Mouse (Mus musculus): ENCODE data around the gene Slc25a28. TPM values are rescaled to one million over a fixed set of nuclear protein-coding genes. Genes with fewer than 3 reads are reported as not detected.
A peak's percentile ranks its signal among the peaks of the same experiment; 100 is the strongest.

Gene Slc25a28
- polyA plus RNA-seq, 1 experiment from 2014 or later: 10.1 TPM

DNA sequence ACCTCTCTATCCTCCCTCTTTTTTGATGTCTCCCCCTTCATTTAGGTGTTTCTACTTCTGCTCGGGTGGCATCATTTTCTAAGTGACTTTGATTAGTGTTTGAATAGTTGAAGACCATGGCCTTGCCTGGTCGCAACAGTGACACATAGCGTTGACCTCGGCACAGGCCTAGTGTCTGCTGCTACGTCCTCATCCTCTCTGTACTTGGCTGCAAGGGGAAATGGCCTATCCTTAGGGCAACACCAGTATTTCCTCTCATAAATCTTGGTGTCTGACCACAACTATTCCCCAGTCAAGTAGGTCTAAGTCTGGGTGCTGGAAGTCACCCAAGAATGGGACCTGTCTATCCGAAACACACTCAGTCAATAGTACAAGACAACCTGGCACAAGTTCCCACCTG is 15.0 kb downstream of the Slc25a28 start:
- H3K27me3 ChIP-seq (ENCODE audit: control insufficient read depth, insufficient read depth, low read length): no peaks in the 10 kb centered on the region
- H3K4me1 ChIP-seq (ENCODE audit: control insufficient read depth, insufficient read depth, low read length): no peaks in the 10 kb centered on the region
- no peak overlapping the region for H3K4me2 ChIP-seq (ENCODE audit: low read depth)
- H3K9ac ChIP-seq (ENCODE audit: low read length): no peak overlapping the region
- H3K36me3 ChIP-seq (ENCODE audit: control insufficient read depth, insufficient read depth, low read length): no peaks in the 10 kb centered on the region
- DNase-seq (ENCODE audit: low spot score) (no peak), ATAC-seq (ENCODE audit: insufficient read depth, low FRiP score, low TSS enrichment) (no peak)
- WGBS: 82% methylated on average over 6 of the region's 6 CpGs
- H3K27ac ChIP-seq (ENCODE audit: low read depth, low read length): no peak overlapping the region
- H3K9me3 ChIP-seq (ENCODE audit: control insufficient read depth, low read length): no peaks in the 10 kb centered on the region
- H3K4me3 ChIP-seq (ENCODE audit: low read depth, low read length): no peak overlapping the region

DNA sequence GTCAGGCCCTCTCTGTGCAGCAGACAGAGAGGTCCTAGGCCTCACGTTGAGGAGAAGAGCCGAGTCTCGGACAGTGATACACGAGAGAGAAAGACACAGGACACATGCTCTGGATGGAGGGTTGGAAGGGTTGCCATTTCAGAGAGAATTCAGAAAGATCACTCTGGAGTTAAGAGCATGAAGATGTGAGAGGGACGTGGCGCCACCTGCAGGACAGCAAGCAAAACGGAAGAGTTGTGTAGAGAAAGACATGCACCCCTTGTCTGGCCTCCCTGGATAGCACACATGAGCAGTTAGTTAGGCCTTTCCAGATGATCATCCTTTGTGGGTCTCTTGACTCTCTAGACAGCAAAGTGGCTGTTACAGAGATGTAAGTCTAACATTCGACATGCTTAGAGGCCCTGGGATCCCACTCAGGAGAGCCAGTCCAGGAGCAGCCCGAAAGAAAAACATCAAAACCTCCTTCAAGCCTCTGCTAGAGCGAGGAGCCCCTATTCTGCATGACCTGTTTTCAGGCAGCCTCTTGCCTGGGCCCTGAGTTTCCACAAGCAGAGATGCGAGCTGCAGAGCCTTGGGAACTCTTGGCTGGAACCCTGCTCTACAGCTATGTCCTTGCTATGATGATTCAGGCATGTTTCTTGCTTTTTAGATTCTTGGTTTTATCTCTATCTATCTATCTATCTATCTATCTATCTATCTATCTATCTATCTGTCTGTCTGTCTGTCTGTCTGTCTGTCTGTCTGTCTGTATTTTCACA is 18.8 kb downstream of the Slc25a28 start:
- H3K36me3 ChIP-seq (ENCODE audit: control insufficient read depth, insufficient read depth, low read length): no peaks in the 10 kb centered on the region
- ATAC-seq (ENCODE audit: insufficient read depth, low FRiP score, low TSS enrichment): no peak
- H3K27me3 ChIP-seq (ENCODE audit: control insufficient read depth, insufficient read depth, low read length): no peaks in the 10 kb centered on the region
- H3K4me3 ChIP-seq (ENCODE audit: low read depth, low read length): no peak overlapping the region
- H3K9me3 ChIP-seq (ENCODE audit: control insufficient read depth, low read length): no peaks in the 10 kb centered on the region
- WGBS: 41% methylated on average over 11 of the region's 11 CpGs
- H3K4me2 ChIP-seq (ENCODE audit: low read depth): no peak overlapping the region
- H3K27ac ChIP-seq (ENCODE audit: low read depth, low read length): no peak overlapping the region
- peak; percentile 72 for DNase-seq (ENCODE audit: low spot score)
- no peaks in the 10 kb centered on the region for H3K4me1 ChIP-seq (ENCODE audit: control insufficient read depth, insufficient read depth, low read length)
- no peak overlapping the region for H3K9ac ChIP-seq (ENCODE audit: low read length)

DNA sequence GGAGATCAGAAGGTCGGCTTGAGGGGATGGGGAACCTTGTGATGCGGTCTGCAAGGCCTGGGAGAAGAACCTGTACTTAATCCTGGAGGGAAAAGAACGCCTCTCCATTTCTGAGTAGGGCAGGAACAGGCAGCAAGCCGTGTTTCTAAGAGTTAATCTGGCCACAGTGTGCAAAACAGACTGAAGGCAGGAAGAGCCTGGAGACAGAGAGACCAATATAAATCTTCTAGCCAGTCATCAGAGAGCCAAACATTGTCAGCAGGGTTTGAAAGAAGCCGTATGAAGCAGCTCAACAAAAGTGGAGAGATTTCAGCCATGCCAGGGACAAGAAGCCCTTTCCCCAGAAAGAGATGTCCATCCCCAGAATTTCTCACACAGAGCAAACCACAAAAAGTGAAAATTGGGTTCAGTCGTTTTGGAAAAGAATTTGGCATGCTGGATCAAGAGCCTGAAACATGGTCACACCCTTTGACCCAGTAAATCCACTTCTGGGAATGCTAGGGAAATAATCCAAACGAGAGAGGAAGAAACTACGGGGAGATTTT is 23.4 kb downstream of the Slc25a28 start:
- H3K36me3 ChIP-seq (ENCODE audit: control insufficient read depth, insufficient read depth, low read length): no peaks in the 10 kb centered on the region
- no peak for ATAC-seq (ENCODE audit: insufficient read depth, low FRiP score, low TSS enrichment)
- H3K27ac ChIP-seq (ENCODE audit: low read depth, low read length): no peak overlapping the region
- H3K4me3 ChIP-seq (ENCODE audit: low read depth, low read length): no peak overlapping the region
- no peaks in the 10 kb centered on the region for H3K9me3 ChIP-seq (ENCODE audit: control insufficient read depth, low read length)
- H3K4me2 ChIP-seq (ENCODE audit: low read depth): no peak overlapping the region
- H3K27me3 ChIP-seq (ENCODE audit: control insufficient read depth, insufficient read depth, low read length): no peaks in the 10 kb centered on the region
- no peak for DNase-seq (ENCODE audit: low spot score)
- WGBS: 59% methylated on average over 8 of the region's 8 CpGs
- H3K4me1 ChIP-seq (ENCODE audit: control insufficient read depth, insufficient read depth, low read length): no peaks in the 10 kb centered on the region
- no peak overlapping the region for H3K9ac ChIP-seq (ENCODE audit: low read length)

DNA sequence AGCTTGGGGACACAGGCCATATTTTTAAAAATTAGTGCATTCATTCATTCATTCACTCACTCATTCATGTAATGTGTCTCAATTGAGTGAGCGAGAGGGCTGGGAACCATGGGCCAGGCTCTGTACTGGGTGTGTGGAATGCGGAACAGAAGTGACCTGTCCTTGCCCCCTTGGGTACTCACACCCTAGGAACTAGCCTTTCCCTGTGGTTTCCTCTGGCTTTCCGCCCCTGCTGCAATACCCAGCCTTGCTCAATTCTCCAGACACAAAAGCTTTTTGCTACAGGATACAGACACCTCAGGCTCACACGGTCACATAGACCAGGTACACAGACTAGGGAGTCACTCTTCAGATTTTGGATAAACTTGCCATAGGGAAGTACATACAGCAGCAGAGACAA is 26.3 kb downstream of the Slc25a28 start:
- ATAC-seq (ENCODE audit: insufficient read depth, low FRiP score, low TSS enrichment) (no peak), DNase-seq (ENCODE audit: low spot score) (no peak)
- 90% methylated on average over 4 of the region's 4 CpGs for WGBS
- Histone ChIP-seq H3K4me3 (ENCODE audit: low read depth, low read length) (no peak overlapping the region), H3K9ac (ENCODE audit: low read length) (no peak overlapping the region), H3K9me3 (ENCODE audit: control insufficient read depth, low read length) (no peaks in the 10 kb centered on the region), H3K36me3 (ENCODE audit: control insufficient read depth, insufficient read depth, low read length) (no peaks in the 10 kb centered on the region), H3K27me3 (ENCODE audit: control insufficient read depth, insufficient read depth, low read length) (no peaks in the 10 kb centered on the region), H3K4me2 (ENCODE audit: low read depth) (no peak overlapping the region), H3K27ac (ENCODE audit: low read depth, low read length) (no peak overlapping the region), H3K4me1 (ENCODE audit: control insufficient read depth, insufficient read depth, low read length) (no peaks in the 10 kb centered on the region)

DNA sequence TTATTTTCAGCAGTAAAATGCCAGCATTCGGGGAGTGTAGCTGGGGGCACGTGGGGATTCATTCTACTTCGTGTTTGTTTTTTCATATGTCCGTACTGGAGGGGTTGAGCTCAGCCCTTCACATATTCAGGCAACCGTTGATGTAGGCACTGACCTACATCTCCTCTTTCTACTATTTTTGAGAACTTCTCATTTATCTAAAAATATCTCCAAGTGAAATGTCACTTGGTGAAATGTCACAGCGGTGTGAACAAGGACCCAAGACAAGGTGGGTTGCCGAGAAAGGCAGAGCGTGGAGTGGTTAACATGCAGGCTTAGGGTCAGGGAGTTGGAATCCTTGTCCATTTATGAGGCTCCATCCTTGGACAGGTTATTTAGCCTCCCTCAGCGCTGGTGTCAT is 27.4 kb downstream of the Slc25a28 start:
- H3K9ac ChIP-seq (ENCODE audit: low read length): no peak overlapping the region
- ATAC-seq (ENCODE audit: insufficient read depth, low FRiP score, low TSS enrichment) (no peak), DNase-seq (ENCODE audit: low spot score) (no peak)
- no peaks in the 10 kb centered on the region for H3K36me3 ChIP-seq (ENCODE audit: control insufficient read depth, insufficient read depth, low read length)
- H3K27ac ChIP-seq (ENCODE audit: low read depth, low read length): no peak overlapping the region
- no peaks in the 10 kb centered on the region for H3K9me3 ChIP-seq (ENCODE audit: control insufficient read depth, low read length)
- no peak overlapping the region for H3K4me3 ChIP-seq (ENCODE audit: low read depth, low read length)
- 93% methylated on average over 9 of the region's 9 CpGs for WGBS
- H3K4me2 ChIP-seq (ENCODE audit: low read depth): no peak overlapping the region
- no peaks in the 10 kb centered on the region for H3K27me3 ChIP-seq (ENCODE audit: control insufficient read depth, insufficient read depth, low read length)
- no peaks in the 10 kb centered on the region for H3K4me1 ChIP-seq (ENCODE audit: control insufficient read depth, insufficient read depth, low read length)

DNA sequence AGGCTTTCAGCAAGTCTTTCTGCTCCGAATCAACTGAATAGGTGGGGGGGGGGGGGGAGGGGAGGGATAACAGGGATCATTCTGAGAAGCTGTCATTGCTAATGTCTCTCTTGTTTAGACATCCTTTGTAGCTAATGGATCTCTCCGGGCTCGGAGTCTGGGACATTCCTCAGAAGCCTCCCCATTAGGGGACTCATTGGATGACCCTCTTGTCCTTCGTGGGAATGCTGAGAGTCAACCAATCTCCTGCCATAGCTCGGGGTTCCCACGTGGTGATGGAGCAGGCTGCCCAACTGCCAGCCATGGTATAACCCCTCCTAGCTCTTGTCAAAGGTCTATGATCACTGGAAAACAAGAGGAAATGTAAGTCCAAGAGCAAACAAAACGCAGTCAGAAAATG is 27.8 kb downstream of the Slc25a28 start:
- H3K4me2 ChIP-seq (ENCODE audit: low read depth): no peak overlapping the region
- ATAC-seq (ENCODE audit: insufficient read depth, low FRiP score, low TSS enrichment): no peak
- no peaks in the 10 kb centered on the region for H3K36me3 ChIP-seq (ENCODE audit: control insufficient read depth, insufficient read depth, low read length)
- H3K4me3 ChIP-seq (ENCODE audit: low read depth, low read length): no peak overlapping the region
- no peak for DNase-seq (ENCODE audit: low spot score)
- no peaks in the 10 kb centered on the region for H3K4me1 ChIP-seq (ENCODE audit: control insufficient read depth, insufficient read depth, low read length)
- no peaks in the 10 kb centered on the region for H3K9me3 ChIP-seq (ENCODE audit: control insufficient read depth, low read length)
- WGBS: 70% methylated on average over 7 of the region's 7 CpGs
- H3K27me3 ChIP-seq (ENCODE audit: control insufficient read depth, insufficient read depth, low read length): no peaks in the 10 kb centered on the region
- H3K9ac ChIP-seq (ENCODE audit: low read length): no peak overlapping the region
- H3K27ac ChIP-seq (ENCODE audit: low read depth, low read length): no peak overlapping the region

DNA sequence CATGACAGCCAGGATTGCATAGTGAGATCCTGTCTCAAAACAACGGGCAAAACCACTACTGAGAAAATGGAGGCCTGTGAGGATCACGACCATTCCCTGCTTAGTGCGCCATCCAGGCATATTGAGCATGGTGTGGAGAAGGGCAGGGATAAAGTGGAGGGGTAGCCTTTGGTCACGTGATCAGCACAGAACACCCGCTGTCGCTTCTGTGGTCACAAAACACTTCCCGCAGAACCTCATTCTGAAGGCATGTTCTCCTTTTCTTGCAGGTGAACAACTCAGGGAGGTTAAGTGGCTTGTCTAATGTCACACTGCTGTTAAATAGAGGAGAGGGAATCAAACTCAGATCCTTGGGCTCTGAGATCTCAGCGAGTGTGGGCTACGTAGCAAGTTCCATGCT is 29.2 kb downstream of the Slc25a28 start:
- DNase-seq (ENCODE audit: low spot score): no peak
- 89% methylated on average over 9 of the region's 9 CpGs for WGBS
- no peaks in the 10 kb centered on the region for H3K36me3 ChIP-seq (ENCODE audit: control insufficient read depth, insufficient read depth, low read length)
- H3K27ac ChIP-seq (ENCODE audit: low read depth, low read length): no peak overlapping the region
- H3K27me3 ChIP-seq (ENCODE audit: control insufficient read depth, insufficient read depth, low read length): no peaks in the 10 kb centered on the region
- H3K9ac ChIP-seq (ENCODE audit: low read length): no peak overlapping the region
- no peak overlapping the region for H3K4me2 ChIP-seq (ENCODE audit: low read depth)
- ATAC-seq (ENCODE audit: insufficient read depth, low FRiP score, low TSS enrichment): no peak
- no peak overlapping the region for H3K4me3 ChIP-seq (ENCODE audit: low read depth, low read length)
- no peaks in the 10 kb centered on the region for H3K9me3 ChIP-seq (ENCODE audit: control insufficient read depth, low read length)
- H3K4me1 ChIP-seq (ENCODE audit: control insufficient read depth, insufficient read depth, low read length): no peaks in the 10 kb centered on the region

DNA sequence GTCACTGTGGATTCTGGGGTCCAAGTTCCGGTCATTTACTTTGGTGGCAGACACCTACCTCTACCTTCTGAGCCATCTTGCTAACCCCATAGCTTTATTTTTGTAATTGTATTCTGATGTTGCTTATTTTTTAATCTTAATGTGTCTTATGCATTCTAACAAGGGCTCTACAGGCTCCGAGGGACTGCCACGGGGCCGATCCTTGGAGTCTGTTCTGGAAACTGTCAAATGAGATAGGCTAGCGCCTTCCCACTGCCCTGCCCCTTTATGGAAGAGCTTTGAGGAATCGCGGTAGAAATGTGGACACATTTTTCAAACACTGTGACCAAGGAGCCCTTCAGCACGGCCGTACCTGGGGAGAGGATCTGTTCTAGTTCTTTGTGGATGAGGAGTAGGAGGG is 31.8 kb downstream of the Slc25a28 start:
- H3K4me2 ChIP-seq (ENCODE audit: low read depth): no peak overlapping the region
- H3K4me3 ChIP-seq (ENCODE audit: low read depth, low read length): no peak overlapping the region
- H3K9ac ChIP-seq (ENCODE audit: low read length): no peak overlapping the region
- H3K27me3 ChIP-seq (ENCODE audit: control insufficient read depth, insufficient read depth, low read length): no peaks in the 10 kb centered on the region
- ATAC-seq (ENCODE audit: insufficient read depth, low FRiP score, low TSS enrichment) (no peak), DNase-seq (ENCODE audit: low spot score) (no peak)
- no peaks in the 10 kb centered on the region for H3K9me3 ChIP-seq (ENCODE audit: control insufficient read depth, low read length)
- H3K27ac ChIP-seq (ENCODE audit: low read depth, low read length): no peak overlapping the region
- WGBS: 82% methylated on average over 9 of the region's 9 CpGs
- H3K36me3 ChIP-seq (ENCODE audit: control insufficient read depth, insufficient read depth, low read length): no peaks in the 10 kb centered on the region
- no peaks in the 10 kb centered on the region for H3K4me1 ChIP-seq (ENCODE audit: control insufficient read depth, insufficient read depth, low read length)

DNA sequence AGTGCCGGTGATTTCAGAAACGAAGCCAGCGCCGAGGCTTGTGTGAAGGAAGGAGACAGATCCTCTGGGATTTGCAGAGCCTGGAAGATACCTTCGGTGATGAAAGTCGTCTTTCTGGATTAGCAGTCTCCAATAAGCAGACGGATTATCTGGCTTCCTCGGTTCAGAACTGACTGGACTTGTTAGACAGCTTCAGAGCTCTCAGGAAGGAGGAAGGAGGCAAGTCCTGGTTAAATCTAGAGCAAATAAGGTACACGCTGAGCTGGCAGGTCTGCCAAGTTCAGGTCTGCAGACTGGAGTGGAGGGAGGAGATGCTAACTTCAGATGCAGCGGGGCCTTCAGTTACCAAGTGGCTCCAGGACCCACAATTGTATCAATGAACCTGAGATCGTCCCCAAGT is 32.8 kb downstream of the Slc25a28 start:
- no peak for DNase-seq (ENCODE audit: low spot score)
- no peak for ATAC-seq (ENCODE audit: insufficient read depth, low FRiP score, low TSS enrichment)

More for the DNA sequence above, 32.8 kb downstream of the Slc25a28 start:
- H3K4me1 ChIP-seq (ENCODE audit: control insufficient read depth, insufficient read depth, low read length): no peaks in the 10 kb centered on the region
- no peaks in the 10 kb centered on the region for H3K27me3 ChIP-seq (ENCODE audit: control insufficient read depth, insufficient read depth, low read length)
- no peak overlapping the region for H3K4me2 ChIP-seq (ENCODE audit: low read depth)
- no peaks in the 10 kb centered on the region for H3K9me3 ChIP-seq (ENCODE audit: control insufficient read depth, low read length)
- no peaks in the 10 kb centered on the region for H3K36me3 ChIP-seq (ENCODE audit: control insufficient read depth, insufficient read depth, low read length)
- WGBS: 72% methylated on average over 11 of the region's 11 CpGs
- no peak overlapping the region for H3K27ac ChIP-seq (ENCODE audit: low read depth, low read length)
- no peak overlapping the region for H3K4me3 ChIP-seq (ENCODE audit: low read depth, low read length)
- no peak overlapping the region for H3K9ac ChIP-seq (ENCODE audit: low read length)

All from neural tube, embryonic 11.5 days (tissue).